Mouse (Mus musculus): Measurements from ENCODE around the gene Rc3h2.

DNA sequence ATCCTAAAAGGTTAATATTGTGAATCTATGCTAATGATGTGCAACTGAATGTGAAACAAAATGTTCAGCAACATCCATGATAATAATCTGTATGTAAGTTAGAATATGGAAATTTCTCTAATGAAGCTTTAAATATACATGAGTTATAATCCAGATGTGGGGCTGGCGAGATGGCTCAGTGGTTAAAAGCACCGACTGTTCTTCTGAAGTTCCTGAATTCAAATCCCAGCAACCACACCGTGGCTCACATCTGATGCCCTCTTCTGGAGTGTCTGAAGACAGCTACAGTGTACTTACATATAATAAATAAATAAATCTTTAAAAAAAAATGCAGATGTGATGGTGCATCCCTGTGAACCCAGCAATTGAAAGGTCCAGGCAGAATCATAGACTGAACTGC is 968 bp upstream of the Rc3h2 start:
- no peak for TF ChIP-seq EP300 (IDR thresholded peaks at IDR 0.05; ENCODE audit: low read depth)
- no peak for TF ChIP-seq CTCF (IDR thresholded peaks at IDR 0.05; ENCODE audit: low read depth)

Data from heart, postnatal 0 days (tissue).